Mouse (Mus musculus): ENCODE measurements around the gene Scamp5.

The Scamp5 gene

GRCm38 (mm10) chr9:57467896-57468549 is at the start of gene Scamp5:
Scamp5 (minus strand) TSS chr9:57468060.
- DNase-seq (ENCODE audit: low read depth, low spot score) = peak; percentile 95

GRCm38 (mm10) chr9:57517113-57517512 is 49.3 kb upstream of the Scamp5 start:
- DNase-seq (ENCODE audit: low read depth, low spot score) = peak; percentile 65

- no peak for DNase-seq (ENCODE audit: low read depth, low spot score)
These were observed 42.7 kb upstream of the Scamp5 start for GRCm38 (mm10) chr9:57510577-57510976.

GRCm38 (mm10) chr9:57505700-57506099 is 37.8 kb upstream of the Scamp5 start:
- DNase-seq (ENCODE audit: low read depth, low spot score) = no peak

- DNase-seq (ENCODE audit: low read depth, low spot score) = no peak
These were observed 37.0 kb upstream of the Scamp5 start for GRCm38 (mm10) chr9:57504891-57505290.

GRCm38 (mm10) chr9:57504381-57504700 is 36.5 kb upstream of the Scamp5 start:
- DNase-seq (ENCODE audit: low read depth, low spot score) = peak; percentile 55

GRCm38 (mm10) chr9:57503622-57504380 is 35.9 kb upstream of the Scamp5 start, which contains the start of gene Rpp25:
Rpp25 (plus strand) TSS chr9:57504026.
- peak; percentile 24 for DNase-seq (ENCODE audit: low read depth, low spot score)

- no peak for DNase-seq (ENCODE audit: low read depth, low spot score)
These were observed 35.2 kb upstream of the Scamp5 start for GRCm38 (mm10) chr9:57502911-57503621.

- no peak for DNase-seq (ENCODE audit: low read depth, low spot score)
These were observed 34.0 kb upstream of the Scamp5 start for GRCm38 (mm10) chr9:57501861-57502260.

GRCm38 (mm10) chr9:57501452-57501851 is 33.6 kb upstream of the Scamp5 start:
- DNase-seq (ENCODE audit: low read depth, low spot score) = no peak

GRCm38 (mm10) chr9:57498536-57498935 is 30.7 kb upstream of the Scamp5 start:
- no peak for DNase-seq (ENCODE audit: low read depth, low spot score)

GRCm38 (mm10) chr9:57497236-57497635 is 29.4 kb upstream of the Scamp5 start:
- DNase-seq (ENCODE audit: low read depth, low spot score) = no peak

- DNase-seq (ENCODE audit: low read depth, low spot score) = no peak
These were observed 27.1 kb upstream of the Scamp5 start for GRCm38 (mm10) chr9:57494970-57495369.

GRCm38 (mm10) chr9:57493532-57493931 is 25.7 kb upstream of the Scamp5 start:
- DNase-seq (ENCODE audit: low read depth, low spot score) = no peak

- DNase-seq (ENCODE audit: low read depth, low spot score) = no peak
These were observed 19.9 kb upstream of the Scamp5 start for GRCm38 (mm10) chr9:57487807-57488206.

- peak; percentile 81 for DNase-seq (ENCODE audit: low read depth, low spot score)
These were observed 17.9 kb upstream of the Scamp5 start for GRCm38 (mm10) chr9:57485774-57486173.

- DNase-seq (ENCODE audit: low read depth, low spot score) = no peak
These were observed 1.1 kb upstream of the Scamp5 start for GRCm38 (mm10) chr9:57468914-57469313.

- DNase-seq (ENCODE audit: low read depth, low spot score) = peak; percentile 5
These were observed 539 bp downstream of the Scamp5 start for GRCm38 (mm10) chr9:57467271-57467771.

- no peak for DNase-seq (ENCODE audit: low read depth, low spot score)
These were observed 1.8 kb downstream of the Scamp5 start for GRCm38 (mm10) chr9:57466101-57466500.

- no peak for DNase-seq (ENCODE audit: low read depth, low spot score)
These were observed 5.0 kb downstream of the Scamp5 start for GRCm38 (mm10) chr9:57462866-57463265.

GRCm38 (mm10) chr9:57459707-57460106 is 8.2 kb downstream of the Scamp5 start:
- no peak for DNase-seq (ENCODE audit: low read depth, low spot score)

- no peak for DNase-seq (ENCODE audit: low read depth, low spot score)
These were observed 14.3 kb downstream of the Scamp5 start for GRCm38 (mm10) chr9:57453516-57453915.
